Mouse (Mus musculus) forebrain, embryonic 11.5 days (tissue): ENCODE results near the gene F2rl3. TPM values are rescaled to one million over a fixed set of nuclear protein-coding genes. Genes with fewer than 3 reads are reported as not detected.

Experiments
- ATAC-seq: fragments of 200-750 bp; cut with Nextera tagmentation; replicated peaks from 2 replicates; pipeline ENCODE4 v1.8.0; 2017; ENCODE audit warnings: moderate TSS enrichment; ENCODE audit not compliant: low FRiP score
- DNase-seq: peaks from one replicate; pipeline ENCODE4 v3.0.0-alpha.2; 2017; ENCODE audit warnings: low spot score
- H3K27ac ChIP-seq: fragments of 300-500 bp; sonication (generic); 2 replicates; pipeline ENCODE4 v1.5.1; 2014; ENCODE audit warnings: low read depth, low read length
- H3K27me3 ChIP-seq: fragments of 300-500 bp; sonication (generic); 2 replicates; pipeline ENCODE4 v1.6.1; 2014; ENCODE audit warnings: mild to moderate bottlenecking, low read length, mixed read lengths; ENCODE audit not compliant: control insufficient read depth, insufficient read depth
- H3K36me3 ChIP-seq: fragments of 300-500 bp; sonication (generic); 2 replicates; pipeline ENCODE4 v1.6.1; 2014; ENCODE audit warnings: mild to moderate bottlenecking, low read length, moderate library complexity, mixed read lengths; ENCODE audit not compliant: control insufficient read depth, insufficient read depth
- H3K4me1 ChIP-seq: fragments of 300-500 bp; sonication (generic); replicated peaks from 2 replicates; pipeline ENCODE4 v1.6.1; 2014; ENCODE audit warnings: low read length, mixed read lengths; ENCODE audit not compliant: control insufficient read depth, insufficient read depth
- H3K4me2 ChIP-seq: fragments of 300-500 bp; sonication (generic); 2 replicates; pipeline ENCODE4 v1.6.1; 2014; ENCODE audit warnings: low read depth, mild to moderate bottlenecking, low read length, moderate library complexity, mixed read lengths; ENCODE audit not compliant: severe bottlenecking
- H3K4me3 ChIP-seq: fragments of 300-500 bp; sonication (generic); 2 replicates; pipeline ENCODE4 v1.5.1; 2014; ENCODE audit warnings: low read depth, low read length
- H3K9ac ChIP-seq: fragments of 300-500 bp; sonication (generic); 2 replicates; pipeline ENCODE4 v1.6.1; 2014; ENCODE audit warnings: low read length
- H3K9me3 ChIP-seq: fragments of 300-500 bp; sonication (generic); 2 replicates; pipeline ENCODE4 v1.6.1; 2016; ENCODE audit warnings: low read length, mixed read lengths; ENCODE audit not compliant: control insufficient read depth
- WGBS: fragments of 180-500 bp; shearing (Covaris S2); extraction: QIAGEN DNeasy Blood & Tissue Kit; methylation state at CpG from one replicate; pipeline ENCODE4 v1.1.7; 2014; 5-methylcytosine and 5-hydroxymethylcytosine counted together
- polyA plus RNA-seq: library from polyadenylated mRNA; unstranded; fragments of >200 nt; fragmentation: Nextera tagmentation; extraction: Ambion mirVana; gene quantifications from 2 replicates; pipeline ENCODE4 v1.2.1, GENCODE M21; 2014

The F2rl3 gene
- polyA plus RNA-seq, 1 experiment from 2014 or later, result 1.1 TPM

DNA sequence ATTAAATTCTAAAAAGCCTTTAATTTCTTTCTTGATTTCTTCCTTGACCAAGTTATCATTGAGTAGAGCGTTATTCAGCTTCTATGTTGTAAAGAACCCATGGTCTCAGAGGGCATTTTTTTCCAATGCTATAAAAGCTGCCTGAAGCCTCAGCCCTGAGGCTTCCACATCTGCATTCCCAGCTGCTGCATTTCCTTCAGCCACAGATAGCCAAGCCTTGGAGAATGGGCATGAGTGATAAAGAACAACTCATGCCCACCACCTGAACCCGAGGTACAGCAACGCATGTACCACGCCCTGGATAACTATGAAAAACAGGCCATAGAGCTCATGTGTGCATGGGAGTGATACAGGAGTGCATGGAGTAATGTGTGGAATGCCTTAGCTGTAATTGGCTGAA lies 19.0 kb downstream of the F2rl3 start:
- Histone ChIP-seq H3K27me3 (no peaks in the 10 kb centered on the region), H3K36me3 (no peaks in the 10 kb centered on the region), H3K9ac (no peak overlapping the region), H3K4me1 (no peaks in the 10 kb centered on the region), H3K9me3 (no peaks in the 10 kb centered on the region), H3K27ac (no peak overlapping the region), H3K4me3 (no peak overlapping the region), H3K4me2 (no peak overlapping the region)
- no peak for DNase-seq
- 96% methylated on average over 4 of the region's 4 CpGs for WGBS
- ATAC-seq, result no peak

GRCm38 (mm10) chr8:72801583-72801982 lies 39.9 kb downstream of the F2rl3 start:
- H3K4me3 ChIP-seq, result no peak overlapping the region
- no peak for ATAC-seq
- no peak overlapping the region for H3K4me2 ChIP-seq
- H3K9me3 ChIP-seq, result no peaks in the 10 kb centered on the region
- H3K27me3 ChIP-seq, result no peaks in the 10 kb centered on the region
- no peak overlapping the region for H3K9ac ChIP-seq
- DNase-seq, result no peak
- H3K4me1 ChIP-seq, result no peaks in the 10 kb centered on the region
- no peaks in the 10 kb centered on the region for H3K36me3 ChIP-seq
- no peak overlapping the region for H3K27ac ChIP-seq
- WGBS, result 81% methylated on average over 2 of the region's 2 CpGs

DNA sequence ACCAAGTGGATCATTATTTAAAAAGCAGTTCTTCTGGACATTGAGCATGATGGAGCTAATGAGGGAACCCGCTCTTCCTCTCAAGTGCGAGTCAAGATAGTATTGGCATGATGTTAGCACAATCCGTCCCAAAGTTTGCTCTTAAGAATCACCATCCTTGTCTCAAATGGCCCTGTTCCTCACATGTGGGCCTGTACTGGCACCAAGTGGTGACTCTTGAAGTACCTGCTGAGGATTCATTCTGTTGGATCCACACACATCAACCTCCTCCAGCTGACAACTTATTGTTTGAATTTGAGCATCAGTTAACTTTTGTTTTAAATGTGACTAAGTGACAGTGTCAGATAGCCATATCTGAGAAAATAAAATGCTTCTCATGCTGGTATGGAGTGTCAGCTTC lies 51.0 kb downstream of the F2rl3 start:
- Histone ChIP-seq H3K27me3 (no peaks in the 10 kb centered on the region), H3K27ac (no peak overlapping the region), H3K36me3 (no peaks in the 10 kb centered on the region), H3K9me3 (no peaks in the 10 kb centered on the region), H3K4me1 (no peaks in the 10 kb centered on the region), H3K4me3 (no peak overlapping the region), H3K9ac (no peak overlapping the region), H3K4me2 (no peak overlapping the region)
- WGBS, result 94% methylated on average over 3 of the region's 3 CpGs
- ATAC-seq (no peak), DNase-seq (no peak)

Other genes starting within 250 kb of the F2rl3 start
- gene Med26, start 213.6 kb upstream of the F2rl3 start, polyA plus RNA-seq, result 18.1 and 19.2 TPM in 2 replicates
- 108 and 117 TPM in 2 replicates for gene Smim7, start 190.8 kb upstream of the F2rl3 start, polyA plus RNA-seq
- gene Tmem38a, start 189.8 kb upstream of the F2rl3 start, polyA plus RNA-seq, result 8.9 and 9.7 TPM in 2 replicates
- 0.15 and 0.19 TPM in 2 replicates for gene Nwd1, start 115.2 kb upstream of the F2rl3 start, polyA plus RNA-seq
- 145 and 158 TPM in 2 replicates for gene Sin3b, start 38.6 kb upstream of the F2rl3 start, polyA plus RNA-seq